Mouse (Mus musculus) lung, postnatal 0 days (tissue): Measurements from ENCODE around the gene Tmem132a. TPM values are rescaled to one million over a fixed set of nuclear protein-coding genes. Genes with fewer than 3 reads are reported as not detected.
A peak's percentile ranks its signal among the peaks of the same experiment; 100 is the strongest.

ENCODE experiments used
- ATAC-seq: fragments of 200-750 bp; cut with Nextera tagmentation; 2 replicates; pipeline ENCODE4 v1.8.0; 2017; ENCODE audit warnings: moderate library complexity
- DNase-seq: peaks from one replicate; pipeline ENCODE4 v3.0.0-alpha.2; 2016; ENCODE audit warnings: low spot score
- H3K27ac ChIP-seq: fragments of 300-500 bp; sonication (generic); 2 replicates; pipeline ENCODE4 v1.5.1; 2014; ENCODE audit warnings: antibody characterized with exemption, mild to moderate bottlenecking, low read length, mixed read lengths
- H3K27me3 ChIP-seq: fragments of 300-500 bp; sonication (generic); replicated peaks from 2 replicates; pipeline ENCODE4 v1.6.1; 2014; ENCODE audit warnings: low read length, mixed read lengths; ENCODE audit not compliant: insufficient read depth
- H3K36me3 ChIP-seq: fragments of 300-500 bp; sonication (generic); 2 replicates; pipeline ENCODE4 v1.6.1; 2014; ENCODE audit warnings: low read length, mixed read lengths; ENCODE audit not compliant: insufficient read depth
- H3K4me1 ChIP-seq: fragments of 300-500 bp; sonication (generic); 2 replicates; pipeline ENCODE4 v1.6.1; 2014; ENCODE audit warnings: antibody characterized with exemption, low read depth, low read length, mixed read lengths; ENCODE audit not compliant: insufficient read depth
- H3K4me2 ChIP-seq: fragments of 300-500 bp; sonication (generic); replicated peaks from 2 replicates; pipeline ENCODE4 v1.6.1; 2014; ENCODE audit warnings: low read depth, mild to moderate bottlenecking, low read length, moderate library complexity, mixed read lengths
- H3K4me3 ChIP-seq: fragments of 300-500 bp; sonication (generic); 2 replicates; pipeline ENCODE4 v1.5.1; 2014; ENCODE audit warnings: low read depth, low read length
- H3K9ac ChIP-seq: fragments of 300-500 bp; sonication (generic); replicated peaks from 2 replicates; pipeline ENCODE4 v1.6.1; 2014; ENCODE audit warnings: low read depth, mild to moderate bottlenecking
- H3K9me3 ChIP-seq: fragments of 300-500 bp; sonication (generic); 2 replicates; pipeline ENCODE4 v1.6.1; 2016; ENCODE audit warnings: low read length, mixed read lengths
- CTCF ChIP-seq: IDR thresholded peaks from 2 replicates; pipeline ENCODE4 v1.5.1; 2016; ENCODE audit warnings: antibody characterized with exemption, mild to moderate bottlenecking
- EP300 ChIP-seq: IDR thresholded peaks from 2 replicates; pipeline ENCODE4 v1.6.1; 2016; ENCODE audit warnings: antibody characterized with exemption, mild to moderate bottlenecking, control low read depth
- WGBS: fragments of 180-500 bp; shearing (Covaris S2); extraction: QIAGEN DNeasy Blood & Tissue Kit; methylation state at CpG from one replicate; pipeline ENCODE4 v1.1.7; 2014; 5-methylcytosine and 5-hydroxymethylcytosine counted together
- polyA plus RNA-seq: library from polyadenylated mRNA; unstranded; fragments of >200 nt; fragmentation: Nextera tagmentation; extraction: Ambion mirVana; gene quantifications from 2 replicates; pipeline ENCODE4 v1.2.1, GENCODE M21; 2015

Gene Tmem132a
- polyA plus RNA-seq, 1 experiment from 2014 or later, result 15.1 TPM

DNA sequence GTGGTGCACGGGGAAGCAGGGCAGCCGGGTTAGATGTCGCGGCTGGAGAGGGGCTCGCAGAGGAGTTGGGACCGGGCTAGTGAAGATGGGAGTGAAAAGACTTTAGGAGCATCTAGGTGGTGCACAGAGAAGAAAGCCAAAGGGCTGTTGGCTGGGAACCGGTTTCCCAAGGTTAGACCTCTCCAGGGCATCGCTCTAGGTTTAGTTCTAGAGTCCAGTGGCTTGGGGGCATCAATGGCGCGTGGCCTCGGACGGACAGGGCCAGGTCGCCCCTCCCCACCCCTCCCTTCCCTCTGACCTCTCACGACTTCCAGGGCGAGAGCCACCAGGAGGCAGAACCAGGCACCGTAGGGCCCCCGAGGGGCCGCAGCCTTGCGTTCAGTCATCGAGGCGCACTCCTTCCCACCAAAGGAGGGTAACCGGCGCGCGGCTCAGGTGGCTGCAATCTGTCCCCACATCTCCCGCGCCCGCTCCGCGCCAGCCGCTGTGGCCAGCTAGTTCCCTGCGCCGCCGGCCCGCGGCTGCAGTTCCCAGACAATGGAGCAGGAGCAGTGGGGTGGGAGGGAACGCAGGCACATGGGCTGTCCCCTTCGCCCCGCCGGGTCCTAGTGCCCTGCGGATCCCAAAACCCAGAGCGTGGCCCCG is 377 bp downstream of the Tmem132a start:
- DNase-seq, result peak; percentile 85
- Histone ChIP-seq H3K4me1 (peaks cover 4% of the 10 kb centered on the region; the same call in 1 of the 2 replicates), H3K27me3 (no peaks in the 10 kb centered on the region), H3K4me2 (peak overlapping the region; percentile 82), H3K9me3 (no peaks in the 10 kb centered on the region), H3K9ac (peak overlapping the region; percentile 29), H3K36me3 (peaks cover 28% of the 10 kb centered on the region), H3K4me3 (peak overlapping the region; percentile 50), H3K27ac (no peak overlapping the region)
- peak; percentile 94 for ATAC-seq
- WGBS, result 2% methylated on average over 42 of the region's 43 CpGs
- TF ChIP-seq EP300, result no peak
- peak; percentile 26 for TF ChIP-seq CTCF

DNA sequence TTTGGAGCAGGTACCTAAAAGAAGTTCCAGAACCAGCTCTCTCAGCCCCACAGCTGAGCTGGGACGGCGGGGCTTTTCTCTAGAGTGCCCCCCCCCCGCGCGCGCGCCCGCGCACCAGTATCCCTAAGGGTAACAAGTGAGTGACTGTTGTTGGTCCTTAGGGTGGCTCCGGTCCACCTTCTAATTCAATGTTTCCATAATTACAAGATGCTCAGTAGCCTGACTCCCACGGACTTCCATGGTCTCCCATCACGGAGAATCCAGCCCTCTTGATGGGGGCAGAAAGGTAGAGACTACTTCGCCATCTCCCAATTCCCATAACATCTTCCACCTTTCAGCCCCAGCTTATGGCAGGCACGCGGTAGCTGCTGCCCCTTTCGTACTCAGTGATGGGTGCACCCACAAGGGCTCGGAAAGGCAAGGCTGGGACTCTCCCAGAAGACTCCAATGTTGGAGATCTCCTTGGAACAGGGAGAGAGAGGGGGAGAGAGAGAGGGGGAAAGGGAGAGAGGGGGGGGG is 1.1 kb downstream of the Tmem132a start:
- TF ChIP-seq EP300 (no peak), CTCF (no peak)
- Histone ChIP-seq H3K9ac (no peak overlapping the region), H3K4me3 (peak overlapping the region; percentile 50), H3K4me2 (peak overlapping the region; percentile 82), H3K4me1 (peaks cover 4% of the 10 kb centered on the region; the same call in 1 of the 2 replicates), H3K9me3 (no peaks in the 10 kb centered on the region), H3K36me3 (peaks cover 23% of the 10 kb centered on the region), H3K27me3 (no peaks in the 10 kb centered on the region), H3K27ac (no peak overlapping the region)
- DNase-seq (no peak), ATAC-seq (no peak)
- 1% methylated on average over 17 of the region's 17 CpGs for WGBS

DNA sequence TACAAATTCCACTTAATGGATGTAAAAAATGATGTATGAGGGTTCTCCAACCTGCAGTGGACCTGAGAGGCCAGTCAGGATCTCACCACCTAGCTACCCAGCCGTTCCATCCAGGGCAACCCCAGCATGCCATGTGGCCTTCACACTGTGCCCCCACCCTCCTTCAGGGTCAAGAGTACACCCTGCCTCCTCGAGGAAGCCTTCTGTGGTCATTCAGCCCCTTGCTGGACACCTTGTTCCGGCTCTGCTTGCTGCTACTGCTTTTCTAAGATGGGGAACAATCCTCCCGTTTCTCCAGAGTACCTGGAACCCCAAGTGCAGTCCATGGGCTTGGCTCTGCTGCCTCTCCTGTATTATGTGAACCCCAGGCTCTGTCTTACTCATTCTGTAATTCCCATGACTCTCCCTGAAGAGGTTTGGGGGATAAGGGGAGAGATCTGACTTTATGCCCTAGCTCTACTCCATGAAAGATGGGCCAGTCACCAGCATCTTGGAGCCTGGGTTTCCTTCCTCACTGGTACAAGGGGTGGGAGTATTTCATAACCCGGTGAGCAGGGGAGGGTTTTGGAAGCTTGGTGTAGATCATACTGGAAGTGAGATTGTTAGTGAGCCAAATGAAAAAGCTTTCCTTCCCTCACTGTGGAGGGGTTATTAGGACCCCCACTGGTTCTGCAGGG is 1.7 kb downstream of the Tmem132a start:
- ATAC-seq, result no peak
- no peak for DNase-seq
- Histone ChIP-seq H3K36me3 (peaks cover 17% of the 10 kb centered on the region), H3K4me3 (peak overlapping the region; percentile 50; the same call in 1 of the 2 replicates), H3K27me3 (no peaks in the 10 kb centered on the region), H3K4me1 (peaks cover 4% of the 10 kb centered on the region; the same call in 1 of the 2 replicates), H3K9ac (no peak overlapping the region), H3K27ac (no peak overlapping the region), H3K4me2 (peak overlapping the region; percentile 82), H3K9me3 (no peaks in the 10 kb centered on the region)
- TF ChIP-seq CTCF (no peak), EP300 (no peak)
- WGBS, result 20% methylated on average over 5 of the region's 5 CpGs

DNA sequence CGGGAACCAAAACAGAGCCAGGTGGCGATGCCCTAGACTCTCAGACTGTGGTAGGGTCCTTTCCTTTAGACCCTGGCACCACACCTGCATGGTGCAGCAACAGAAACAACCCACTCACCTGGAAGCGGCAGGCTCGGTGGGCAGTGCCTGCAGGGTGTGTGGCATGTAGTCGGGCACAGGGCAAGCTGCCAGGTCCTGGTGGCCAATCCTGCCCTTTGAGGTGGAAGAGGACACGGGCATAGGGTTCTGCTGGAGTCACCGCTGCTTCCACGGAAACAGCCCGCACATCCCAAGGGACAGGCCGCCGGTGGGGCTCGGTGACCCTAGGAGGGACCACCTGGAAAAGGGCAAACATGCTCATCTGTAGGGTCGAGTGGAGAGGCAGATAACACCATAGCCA is 3.4 kb downstream of the Tmem132a start:
- TF ChIP-seq EP300, result no peak
- TF ChIP-seq CTCF, result no peak
- H3K27me3 ChIP-seq, result no peaks in the 10 kb centered on the region
- DNase-seq, result no peak
- H3K36me3 ChIP-seq, result peaks cover under 1% of the 10 kb centered on the region; the same call in 1 of the 2 replicates
- no peaks in the 10 kb centered on the region for H3K9me3 ChIP-seq
- H3K4me2 ChIP-seq, result no peak overlapping the region
- 89% methylated on average over 13 of the region's 13 CpGs for WGBS
- no peak overlapping the region for H3K4me3 ChIP-seq
- H3K27ac ChIP-seq, result no peak overlapping the region
- no peak overlapping the region for H3K9ac ChIP-seq
- H3K4me1 ChIP-seq, result peaks cover 4% of the 10 kb centered on the region; the same call in 1 of the 2 replicates
- ATAC-seq, result no peak

DNA sequence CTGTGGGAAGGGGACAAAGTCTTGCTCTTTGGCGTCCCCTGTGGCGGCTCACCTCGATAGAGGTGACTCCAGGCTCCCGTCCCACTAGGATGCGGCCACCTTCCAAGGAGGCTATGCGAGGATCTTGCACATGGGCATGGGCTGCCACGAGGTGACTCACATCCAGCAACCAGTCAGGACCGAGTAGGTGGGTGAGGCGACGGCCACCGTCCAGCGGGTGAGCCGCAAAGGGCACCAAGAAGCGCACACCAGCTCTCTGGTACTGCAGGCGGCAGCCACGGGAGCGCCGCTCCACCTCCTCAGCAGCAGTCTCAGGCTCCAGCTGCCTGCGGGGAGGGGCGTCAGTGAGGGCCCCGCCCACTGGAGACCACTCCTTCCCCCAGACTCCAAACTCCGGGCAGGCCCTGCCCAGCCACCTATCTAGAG is 9.7 kb downstream of the Tmem132a start:
- ATAC-seq (peak; percentile 29; the same call in 1 of the 2 replicates), DNase-seq (no peak)
- no peak overlapping the region for H3K4me3 ChIP-seq
- no peak overlapping the region for H3K27ac ChIP-seq
- no peaks in the 10 kb centered on the region for H3K4me1 ChIP-seq
- H3K36me3 ChIP-seq, result no peaks in the 10 kb centered on the region
- no peak overlapping the region for H3K4me2 ChIP-seq
- no peak overlapping the region for H3K9ac ChIP-seq
- H3K27me3 ChIP-seq, result no peaks in the 10 kb centered on the region
- 52% methylated on average over 20 of the region's 22 CpGs for WGBS
- H3K9me3 ChIP-seq, result no peaks in the 10 kb centered on the region
- TF ChIP-seq EP300 (no peak), CTCF (peak; percentile 31)

DNA sequence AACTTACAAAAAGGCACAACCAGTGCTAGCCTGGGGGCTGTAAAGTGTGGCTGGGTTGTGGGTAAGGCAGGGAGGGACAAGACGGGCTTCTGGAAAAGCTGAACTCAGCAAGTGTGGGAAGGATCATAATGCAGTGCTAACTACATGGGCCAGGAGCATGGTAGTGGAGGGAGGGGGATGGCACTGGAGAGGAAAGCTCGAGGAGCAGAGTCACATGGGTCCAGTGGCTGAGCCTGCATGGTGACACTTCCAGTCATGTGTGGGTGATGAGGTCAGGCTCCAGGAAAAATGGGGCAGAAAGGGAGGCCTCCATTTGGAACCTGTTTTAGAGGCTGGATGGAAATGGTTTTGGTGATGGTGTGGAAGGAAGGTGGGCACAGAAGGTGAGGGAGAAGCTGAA is 13.2 kb downstream of the Tmem132a start:
- Histone ChIP-seq H3K9ac (no peak overlapping the region), H3K4me2 (no peak overlapping the region), H3K36me3 (no peaks in the 10 kb centered on the region), H3K4me3 (no peak overlapping the region), H3K9me3 (no peaks in the 10 kb centered on the region), H3K4me1 (no peaks in the 10 kb centered on the region), H3K27me3 (no peaks in the 10 kb centered on the region), H3K27ac (no peak overlapping the region)
- DNase-seq (no peak), ATAC-seq (no peak)
- TF ChIP-seq EP300 (no peak), CTCF (no peak)
- 33% methylated on average over 2 of the region's 2 CpGs for WGBS
